Comparison of ENCODE assay signal across 8 mouse cellular contexts in the genomic region with DNA sequence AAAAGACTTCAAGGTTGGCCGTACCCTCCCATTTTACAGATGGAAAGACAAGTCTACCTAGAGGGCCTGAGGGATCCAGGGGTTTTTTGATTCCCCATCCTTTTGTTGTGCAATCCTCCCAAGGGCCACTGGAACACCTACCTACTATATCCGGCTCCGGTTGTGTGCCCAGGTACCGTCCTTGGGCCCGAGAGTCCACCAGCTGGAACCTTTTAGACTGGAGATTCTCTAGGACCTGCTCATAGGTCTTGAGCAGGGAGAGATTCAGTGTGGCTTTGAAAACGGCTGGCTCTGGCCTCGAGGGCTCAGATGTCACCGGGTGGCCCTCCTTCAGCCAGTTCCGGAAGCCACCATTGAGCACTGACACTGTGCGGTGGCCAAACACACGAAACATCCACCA. TPM values are rescaled to one million over a fixed set of nuclear protein-coding genes. Genes with fewer than 3 reads are reported as not detected.
DNase-seq lines count a peak whose midpoint lies in the region; ATAC-seq and TF ChIP-seq lines count a peak whose summit lies in the region.

No protein-coding gene starts in this region.

- no peaks in the 10 kb centered on the region for H3K36me3 ChIP-seq in heart, embryonic 10.5 days
- peaks cover 2 to 4% of the 10 kb centered on the region in 2 experiments for H3K36me3 ChIP-seq in CH12.LX (replicated peaks in 1 of 2; ENCODE audit: control insufficient read depth in 1 of 2, insufficient read depth in 1 of 2, low read length in 1 of 2)
- H3K36me3 ChIP-seq in forebrain, embryonic 14.5 days (ENCODE audit: control insufficient read depth, insufficient read depth, low read length): no peaks in the 10 kb centered on the region
- peaks cover 2% of the 10 kb centered on the region for H3K36me3 ChIP-seq in liver, embryonic 13.5 days

- H3K27ac ChIP-seq in heart, embryonic 10.5 days: peak overlapping the region; percentile 90; the same call in 1 of the 2 replicates
- H3K27ac ChIP-seq in CH12.LX (ENCODE audit: insufficient read depth, low read depth): no peak overlapping the region
- 0 out of 2 replicates have a peak overlapping the region, but pooled peaks have one; percentile 95 for H3K27ac ChIP-seq in forebrain, embryonic 14.5 days (ENCODE audit: low read depth, low read length)
- H3K27ac ChIP-seq in liver, embryonic 13.5 days: peak overlapping the region; percentile 100

- H3K79me2 ChIP-seq in CH12.LX (replicated peaks; ENCODE audit: control insufficient read depth, extremely low read depth, insufficient read depth, poor library complexity, severe bottlenecking): no peaks in the 10 kb centered on the region

- no peak for TF ChIP-seq CTCF in CH12.LX (conservative IDR thresholded peaks at IDR 0.05 in 1 of 2, IDR thresholded peaks at IDR 0.05 in 1 of 2; ENCODE audit: low read depth in 2 of 2, low read length in 2 of 2)

- no peaks in the 10 kb centered on the region for H3K9me3 ChIP-seq in heart, embryonic 10.5 days
- no peaks in the 10 kb centered on the region for H3K9me3 ChIP-seq in CH12.LX (replicated peaks; ENCODE audit: low read length)
- H3K9me3 ChIP-seq in forebrain, embryonic 14.5 days (replicated peaks; ENCODE audit: control insufficient read depth, low read length): no peaks in the 10 kb centered on the region
- H3K9me3 ChIP-seq in liver, embryonic 13.5 days (replicated peaks): no peaks in the 10 kb centered on the region

- dilution Hi-C loops in CH12.LX (cut with MboI; ENCODE audit: extremely low pct_ligation_motif_present, extremely low pct_unique_long_range_greater_than_20kb, low sequenced_read_pairs): no loop called here

- TF ChIP-seq RAD21 in CH12.LX (IDR thresholded peaks at IDR 0.05; ENCODE audit: low read depth, low read length): no peak

- no peak for TF ChIP-seq EP300 in CH12.LX (IDR thresholded peaks at IDR 0.05; ENCODE audit: low read length)

- no peak for ATAC-seq in forebrain, embryonic 14.5 days
- no peak for ATAC-seq in liver, embryonic 13.5 days (ENCODE audit: low read depth)
- no peak for ATAC-seq in granulocyte monocyte progenitor cell, adult 5-6 weeks (replicated peaks; ENCODE audit: poor library complexity, severe bottlenecking)

- peaks cover 36% of the 10 kb centered on the region for H3K27me3 ChIP-seq in heart, embryonic 10.5 days (ENCODE audit: insufficient read depth, poor library complexity, severe bottlenecking)
- H3K27me3 ChIP-seq in CH12.LX (replicated peaks): peaks cover 24% of the 10 kb centered on the region
- peaks cover 20% of the 10 kb centered on the region for H3K27me3 ChIP-seq in forebrain, embryonic 14.5 days (replicated peaks; ENCODE audit: control insufficient read depth, insufficient read depth, low read length)
- peaks cover 16% of the 10 kb centered on the region for H3K27me3 ChIP-seq in liver, embryonic 13.5 days

- H3K4me3 ChIP-seq in heart, embryonic 10.5 days: peak overlapping the region; percentile 80
- H3K4me3 ChIP-seq in CH12.LX (replicated peaks in 1 of 3; ENCODE audit: low read depth in 2 of 3, low read length in 2 of 3, poor library complexity in 1 of 3): peak overlapping the region in 1 of 3 experiments; percentile 75
- H3K4me3 ChIP-seq in forebrain, embryonic 14.5 days (ENCODE audit: low read depth, low read length): peak overlapping the region; percentile 57
- H3K4me3 ChIP-seq in liver, embryonic 13.5 days (replicated peaks): peak overlapping the region; percentile 87

- H3K4me2 ChIP-seq in CH12.LX (ENCODE audit: insufficient read depth, low read depth, poor library complexity, severe bottlenecking): 0 out of 2 replicates have a peak overlapping the region, but pooled peaks have one; percentile 60
- peak overlapping the region; percentile 94 for H3K4me2 ChIP-seq in forebrain, embryonic 14.5 days (ENCODE audit: low read length)
- peak overlapping the region; percentile 94 for H3K4me2 ChIP-seq in liver, embryonic 13.5 days

- WGBS in heart, embryonic 10.5 days: 52% methylated on average over 11 of the region's 11 CpGs
- WGBS in forebrain, embryonic 14.5 days: 52% methylated on average over 11 of the region's 11 CpGs
- 54% methylated on average over 11 of the region's 11 CpGs for WGBS in liver, embryonic 13.5 days (ENCODE audit: insufficient replicate concordance)

- in situ Hi-C loops in CH12.LX (cut with MboI; ENCODE audit: low pct_ligation_motif_present, low pct_unique_long_range_greater_than_20kb, low sequenced_read_pairs): no loop called here

- no peak for DNase-seq in heart, embryonic 10.5 days (ENCODE audit: low spot score)
- no peak for DNase-seq in heart, postnatal 14 days
- DNase-seq in CH12.LX (ENCODE audit: extremely low read depth): no peak
- DNase-seq in forebrain, embryonic 14.5 days (ENCODE audit: low spot score): no peak
- no peak for DNase-seq in liver, embryonic 13.5 days
- no peak for DNase-seq in adrenal gland, adult 18-20 months (ENCODE audit: low spot score in 2 of 2)
- DNase-seq in spleen, adult 18-20 months: no peak

- TF ChIP-seq POLR2A in CH12.LX (IDR thresholded peaks at IDR 0.05; ENCODE audit: low read depth, low read length): no peak

- peaks cover 44% of the 10 kb centered on the region for H3K4me1 ChIP-seq in heart, embryonic 10.5 days
- peaks cover 3 to 17% of the 10 kb centered on the region in 2 experiments for H3K4me1 ChIP-seq in CH12.LX (ENCODE audit: control insufficient read depth in 1 of 2, insufficient read depth in 2 of 2)
- peaks cover 25% of the 10 kb centered on the region for H3K4me1 ChIP-seq in forebrain, embryonic 14.5 days (ENCODE audit: control insufficient read depth, insufficient read depth, low read length)
- H3K4me1 ChIP-seq in liver, embryonic 13.5 days (replicated peaks): peaks cover 83% of the 10 kb centered on the region

- intact Hi-C loops in heart, postnatal 14 days (cut with DNase I): no loop called here

- H3K9ac ChIP-seq in CH12.LX (ENCODE audit: insufficient read depth, low read depth): no peak overlapping the region
- H3K9ac ChIP-seq in forebrain, embryonic 14.5 days (ENCODE audit: low read length): peak overlapping the region; percentile 82
- H3K9ac ChIP-seq in liver, embryonic 13.5 days: peak overlapping the region; percentile 95

TF ChIP-seq in CH12.LX, 34 proteins besides CTCF, POLR2A, EP300 and RAD21 (continues in another document):
- TF ChIP-seq JUND (conservative IDR thresholded peaks at IDR 0.05; ENCODE audit: low read depth, low read length): no peak
- TF ChIP-seq ELF1 (IDR thresholded peaks at IDR 0.05; ENCODE audit: low read depth, low read length): no peak
- no peak for TF ChIP-seq IRF4 (IDR thresholded peaks at IDR 0.05; ENCODE audit: low read depth, low read length)
- no peak for TF ChIP-seq TCF12 (IDR thresholded peaks at IDR 0.05; ENCODE audit: low read depth, low read length)
- no peak for TF ChIP-seq ZKSCAN1 (IDR thresholded peaks at IDR 0.05; ENCODE audit: borderline replicate concordance, low read depth, low read length)

RNA-seq across cellular contexts. Expression of a gene that starts 0.6 kb away (rescaled TPM):
- 9.5 and 25.6 TPM in 2 replicates for polyA plus RNA-seq in heart, embryonic 10.5 days (2016; fragmentation: Nextera tagmentation; extraction: Ambion mirVana)
- 10 to 100 TPM; 11.2 to 13.7 TPM for total RNA-seq in heart, postnatal 14 days (2021)
- total RNA-seq in CH12.LX (2012; rRNA removed) (1.8 and 2.0 TPM in 2 replicates), CH12.LX (2014; rRNA removed) (0.66 and 0.67 TPM in 2 replicates)
- polyA plus RNA-seq in CH12.LX (2012; ENCODE audit: insufficient read length, low read depth): 0.56 and 0.57 TPM in 2 replicates
- 27.0 and 27.4 TPM in 2 replicates for polyA plus RNA-seq in forebrain, embryonic 14.5 days (2014; fragmentation: Nextera tagmentation; extraction: Ambion mirVana)
- 105 and 109 TPM in 2 replicates for polyA plus RNA-seq in liver, embryonic 13.5 days (2015; fragmentation: Nextera tagmentation; extraction: Ambion mirVana)
- total RNA-seq in adrenal gland, adult 18-20 months (2021): 100 to 1,000 TPM; 207 to 261 TPM
- 18.7 and 29.9 TPM in 2 replicates for total RNA-seq in granulocyte monocyte progenitor cell, adult 5-6 weeks (2014; fragmentation: Nextera tagmentation)
- total RNA-seq in granulocyte monocyte progenitor cell, adult 5-6 weeks (2017): 12.6 and 16.5 TPM in 2 replicates

RNA-seq across cellular contexts. Expression of a gene that starts 1.1 kb away (rescaled TPM):
- polyA plus RNA-seq in heart, embryonic 10.5 days (2016; fragmentation: Nextera tagmentation; extraction: Ambion mirVana): 0.75 and 1.4 TPM in 2 replicates
- 10 to 100 TPM; 28.1 to 31.0 TPM for total RNA-seq in heart, postnatal 14 days (2021)
- total RNA-seq in CH12.LX (2012; rRNA removed): 33.0 and 46.3 TPM in 2 replicates
- total RNA-seq in CH12.LX (2014; rRNA removed): 18.1 and 27.0 TPM in 2 replicates
- 21.5 and 24.4 TPM in 2 replicates for polyA plus RNA-seq in CH12.LX (2012; ENCODE audit: insufficient read length, low read depth)
- polyA plus RNA-seq in forebrain, embryonic 14.5 days (2014; fragmentation: Nextera tagmentation; extraction: Ambion mirVana): 5.9 and 6.1 TPM in 2 replicates
- polyA plus RNA-seq in liver, embryonic 13.5 days (2015; fragmentation: Nextera tagmentation; extraction: Ambion mirVana): 3.8 and 4.2 TPM in 2 replicates
- total RNA-seq in adrenal gland, adult 18-20 months (2021): 10 to 100 TPM; 38.7 to 48.5 TPM
- total RNA-seq in granulocyte monocyte progenitor cell, adult 5-6 weeks (2014; fragmentation: Nextera tagmentation): 8.4 and 9.1 TPM in 2 replicates
- 26.2 and 30.2 TPM in 2 replicates for total RNA-seq in granulocyte monocyte progenitor cell, adult 5-6 weeks (2017)

RNA-seq across cellular contexts. Expression of a gene that starts 9.4 kb away (rescaled TPM):
- polyA plus RNA-seq in heart, embryonic 10.5 days (2016; fragmentation: Nextera tagmentation; extraction: Ambion mirVana): not detected in 2 replicates
- not detected for total RNA-seq in heart, postnatal 14 days (2021)
- total RNA-seq in CH12.LX (2012; rRNA removed) (not detected in 2 replicates), CH12.LX (2014; rRNA removed) (not detected in 2 replicates)
- not detected in 2 replicates for polyA plus RNA-seq in CH12.LX (2012; ENCODE audit: insufficient read length, low read depth)
- not detected in 2 replicates for polyA plus RNA-seq in forebrain, embryonic 14.5 days (2014; fragmentation: Nextera tagmentation; extraction: Ambion mirVana)
- polyA plus RNA-seq in liver, embryonic 13.5 days (2015; fragmentation: Nextera tagmentation; extraction: Ambion mirVana): not detected in 2 replicates
- not detected for total RNA-seq in adrenal gland, adult 18-20 months (2021)
- total RNA-seq in granulocyte monocyte progenitor cell, adult 5-6 weeks (2014; fragmentation: Nextera tagmentation): not detected in 2 replicates
- not detected in 2 replicates for total RNA-seq in granulocyte monocyte progenitor cell, adult 5-6 weeks (2017)

RNA-seq across cellular contexts. Expression of a gene that starts 23.3 kb away (rescaled TPM):
- polyA plus RNA-seq in heart, embryonic 10.5 days (2016; fragmentation: Nextera tagmentation; extraction: Ambion mirVana): 23.0 and 30.3 TPM in 2 replicates
- total RNA-seq in heart, postnatal 14 days (2021): 10 to 100 TPM; 53.9 to 54.3 TPM
- total RNA-seq in CH12.LX (2012; rRNA removed) (not detected in 2 replicates), CH12.LX (2014; rRNA removed) (not detected in 2 replicates)
- polyA plus RNA-seq in CH12.LX (2012; ENCODE audit: insufficient read length, low read depth): not detected in 2 replicates
- polyA plus RNA-seq in forebrain, embryonic 14.5 days (2014; fragmentation: Nextera tagmentation; extraction: Ambion mirVana): 110 and 113 TPM in 2 replicates
- polyA plus RNA-seq in liver, embryonic 13.5 days (2015; fragmentation: Nextera tagmentation; extraction: Ambion mirVana): 4.7 and 5.1 TPM in 2 replicates
- total RNA-seq in adrenal gland, adult 18-20 months (2021): 10 to 100 TPM; 80.4 to 83.4 TPM
- 13.0 and 27.4 TPM in 2 replicates for total RNA-seq in granulocyte monocyte progenitor cell, adult 5-6 weeks (2014; fragmentation: Nextera tagmentation)
- total RNA-seq in granulocyte monocyte progenitor cell, adult 5-6 weeks (2017): 8.3 and 15.4 TPM in 2 replicates

Comparison
In these comparisons a context has a peak if more than half of its experiments do, and no peak if none do; other contexts are left out.
1. RNA of a gene that starts 0.6 kb away (total RNA-seq): 207 to 261 TPM in adrenal gland, adult 18-20 months; 12.6 to 29.9 TPM in granulocyte monocyte progenitor cell, adult 5-6 weeks, 11.2 to 13.7 TPM in heart, postnatal 14 days and 0.66 to 2.0 TPM in CH12.LX; every median in the first group is over 4 times any median in the second.
2. Peak in every context shown above with its lines, with median percentiles within 50 percentile points of each other: H3K4me2 ChIP-seq.